Mouse (Mus musculus) erythroblast, embryonic 14.5 days (primary cell): ENCODE measurements around the gene Olfr218. TPM values are rescaled to one million over a fixed set of nuclear protein-coding genes. Genes with fewer than 3 reads are reported as not detected.

Experiments
- H3K27me3 ChIP-seq: 2 replicates; pipeline ENCODE4 v1.6.1; 2012; ENCODE audit warnings: inconsistent platforms; ENCODE audit not compliant: control insufficient read depth
- H3K36me3 ChIP-seq: 2 replicates; pipeline ENCODE4 v1.6.1; 2012; ENCODE audit warnings: mild to moderate bottlenecking, inconsistent platforms; ENCODE audit not compliant: control insufficient read depth
- H3K4me1 ChIP-seq: 2 replicates; pipeline ENCODE4 v1.6.1; 2012; ENCODE audit warnings: inconsistent platforms; ENCODE audit not compliant: control insufficient read depth
- H3K4me3 ChIP-seq: replicated peaks from 2 replicates; pipeline ENCODE3; 2012; ENCODE audit warnings: moderate library complexity, mild to moderate bottlenecking, inconsistent platforms
- H3K9me3 ChIP-seq: 2 replicates; pipeline ENCODE4 v1.6.1; 2012; ENCODE audit warnings: low read length, inconsistent platforms, mixed read lengths; ENCODE audit not compliant: control insufficient read depth
- GATA1 ChIP-seq: IDR thresholded peaks from 2 replicates; pipeline ENCODE4 v1.6.1; 2012; ENCODE audit warnings: low read length, inconsistent platforms, mixed read lengths
- TAL1 ChIP-seq: IDR thresholded peaks from 3 replicates; pipeline ENCODE4 v1.6.1; 2012; ENCODE audit warnings: low read length, inconsistent platforms, mixed read lengths
- polyA plus RNA-seq: library from polyadenylated mRNA; stranded (reverse); fragments of >175 nt; gene quantifications from 2 replicates; pipeline ENCODE4 v1.2.3, GENCODE M21; 2012

Gene Olfr218
- polyA plus RNA-seq, 1 experiment: not detected

DNA sequence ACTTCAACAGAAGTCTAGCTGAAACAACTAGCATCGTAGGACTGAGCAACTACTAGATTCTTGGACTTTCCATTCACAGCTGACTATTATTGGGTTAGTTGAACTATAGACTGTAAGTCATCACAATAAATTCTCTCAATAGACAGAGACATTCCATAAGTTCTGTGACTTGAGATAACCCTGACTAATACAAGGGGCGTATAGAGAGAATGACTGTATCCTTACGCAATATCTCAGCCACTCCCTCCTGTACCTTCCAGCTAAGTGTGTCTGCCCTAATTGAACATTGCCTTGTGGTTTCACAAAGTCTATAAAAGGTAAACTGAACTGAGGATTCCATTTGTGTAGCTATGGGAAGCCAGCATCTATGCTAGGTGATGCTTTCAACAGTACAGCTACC is 52.3 kb downstream of the Olfr218 start:
- TF ChIP-seq GATA1: no peak
- TF ChIP-seq TAL1: no peak
- Histone ChIP-seq H3K4me3 (no peak overlapping the region), H3K36me3 (no peaks in the 10 kb centered on the region)

More for the DNA sequence above, 52.3 kb downstream of the Olfr218 start:
- no peaks in the 10 kb centered on the region; the same call in 1 of the 2 replicates for H3K9me3 ChIP-seq
- no peaks in the 10 kb centered on the region for H3K4me1 ChIP-seq
- no peaks in the 10 kb centered on the region for H3K27me3 ChIP-seq

Other genes with a start within 250 kb of the Olfr218 start
- not detected in 2 replicates for gene Olfr16, start 247.4 kb upstream of the Olfr218 start, polyA plus RNA-seq
- not detected in 2 replicates for gene Olfr1408, start 60.4 kb upstream of the Olfr218 start, polyA plus RNA-seq
- not detected in 2 replicates for gene Olfr1406, start 7.2 kb upstream of the Olfr218 start, polyA plus RNA-seq
- gene Olfr1404, start 14.6 kb downstream of the Olfr218 start, polyA plus RNA-seq: not detected in 2 replicates
- gene Fcer1a, start 29.4 kb downstream of the Olfr218 start, polyA plus RNA-seq: not detected in 2 replicates
- gene Olfr418, start 68.2 kb downstream of the Olfr218 start, polyA plus RNA-seq: not detected in 2 replicates
- gene Mptx2, start 80.0 kb downstream of the Olfr218 start, polyA plus RNA-seq: not detected in 2 replicates
- gene Ackr1, start 135.9 kb downstream of the Olfr218 start, polyA plus RNA-seq: 1.0 and 1.7 TPM in 2 replicates
- gene Aim2, start 153.1 kb downstream of the Olfr218 start, polyA plus RNA-seq: 0.06 TPM in 2 replicates
- 0.01 and 0.05 TPM in 2 replicates for gene Cadm3, start 169.9 kb downstream of the Olfr218 start, polyA plus RNA-seq